Mouse (Mus musculus): ENCODE data around the gene Ppp4r3a.
A peak's percentile ranks its signal among the peaks of the same experiment; 100 is the strongest.
"Not testable (repeated sequence)": the region's sequence is repeated elsewhere in the genome, so short reads cannot be mapped to it uniquely, and the experiment has no call there.

Gene Ppp4r3a

DNA sequence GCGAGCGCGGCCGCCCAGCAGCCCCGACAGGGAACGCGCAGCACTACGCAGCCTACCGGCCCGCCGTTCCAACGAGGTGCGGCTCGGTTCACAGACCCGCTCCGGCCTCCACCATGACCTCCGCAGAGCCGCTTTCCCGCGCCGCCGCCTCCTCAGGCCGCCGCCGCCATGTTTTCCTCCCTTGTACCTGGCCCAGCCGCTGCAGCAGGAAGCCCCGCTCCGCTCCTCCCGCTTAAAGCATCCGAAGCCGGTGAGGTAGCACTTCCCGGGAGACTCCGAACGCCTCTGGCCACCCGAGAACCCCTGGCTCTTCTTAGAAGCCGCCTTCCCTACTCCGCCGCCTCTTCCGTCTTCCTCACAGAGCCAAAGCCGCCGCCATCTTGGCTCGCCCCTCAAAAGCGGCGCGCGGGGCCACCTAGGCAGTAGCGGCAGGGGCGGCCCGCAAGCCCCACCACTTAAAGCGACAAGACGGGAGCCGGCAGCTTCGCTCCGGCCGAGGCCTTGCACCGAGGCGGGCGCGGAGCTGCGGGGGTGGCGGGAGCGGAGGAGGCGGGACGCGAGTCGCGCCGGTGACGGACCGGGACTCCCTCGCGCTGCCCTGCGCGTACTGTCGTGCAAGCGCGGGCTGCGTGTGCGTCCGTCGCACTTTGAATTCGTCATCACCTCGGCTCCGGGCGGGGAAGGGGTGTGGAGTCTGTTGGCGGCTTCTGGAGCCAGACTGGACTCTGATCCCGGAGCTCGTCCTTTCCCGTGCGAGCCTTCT lies at the start of gene Ppp4r3a:
Gene Ppp4r3a, minus strand, starts transcription at position 627 of the 763 bp plus-strand sequence.
- peak; percentile 94 for DNase-seq

GRCm38 (mm10) chr12:101123013-101123412 lies 39.5 kb upstream of the Ppp4r3a start:
- no peak for DNase-seq

- not testable (repeated sequence) for DNase-seq
These were observed 38.6 kb upstream of the Ppp4r3a start for GRCm38 (mm10) chr12:101122066-101122465.

DNA sequence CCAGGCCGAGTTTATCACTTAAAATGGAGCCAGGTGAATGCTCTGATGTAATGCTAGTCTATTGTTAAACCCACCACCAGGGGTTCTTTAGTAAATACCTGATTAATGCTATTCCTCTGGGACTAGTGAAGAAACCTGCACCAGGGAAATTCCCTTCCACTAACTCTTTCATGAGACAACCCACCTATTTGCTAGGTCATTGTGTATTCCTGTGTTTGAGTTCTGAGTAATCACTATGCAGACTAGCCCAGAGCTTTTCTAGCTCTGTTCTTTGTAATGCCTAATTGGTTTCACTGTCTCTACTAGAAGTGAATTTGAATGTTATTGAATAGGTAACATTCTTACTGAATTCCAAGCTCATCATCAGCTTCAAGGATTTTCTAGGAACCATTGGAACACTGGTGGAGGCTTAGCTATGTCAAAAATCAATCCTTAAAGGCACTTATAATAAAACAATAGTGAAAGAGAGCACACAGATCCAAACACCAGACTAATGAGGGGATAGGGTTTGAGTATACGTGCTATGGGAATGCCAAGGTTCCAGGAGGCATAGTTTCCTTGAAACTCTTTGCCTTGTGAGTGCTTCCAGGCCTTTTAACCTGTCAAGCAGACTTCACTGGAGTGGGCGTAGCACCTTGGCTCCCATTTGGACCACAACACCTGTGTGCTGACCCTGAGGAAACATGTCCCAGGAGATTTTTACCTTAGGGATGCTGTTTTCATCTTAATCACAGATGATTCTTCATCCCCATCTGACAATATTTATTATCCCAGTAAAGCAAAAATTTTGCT lies 26.5 kb upstream of the Ppp4r3a start:
- DNase-seq: not testable (repeated sequence)

DNA sequence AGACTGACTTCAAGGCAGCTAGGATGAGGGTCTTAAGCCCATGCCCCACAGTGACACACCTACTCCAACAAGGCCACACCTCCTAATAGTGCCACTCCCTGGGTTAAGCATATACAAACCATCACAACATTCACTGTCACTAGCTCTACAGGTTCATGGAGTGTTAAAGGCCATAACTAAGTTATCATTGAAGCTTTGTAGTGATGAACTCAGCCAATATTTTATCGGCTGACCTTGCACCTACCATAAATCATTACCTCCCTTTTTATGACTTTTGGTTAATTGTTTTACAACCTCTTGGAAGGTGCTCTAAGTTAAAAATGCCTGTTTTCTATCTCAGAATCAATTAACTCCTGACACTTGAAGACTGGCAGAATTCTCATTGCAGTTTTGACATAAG lies 24.2 kb upstream of the Ppp4r3a start:
- no peak for DNase-seq

GRCm38 (mm10) chr12:101105571-101105970 lies 22.1 kb upstream of the Ppp4r3a start:
- no peak for DNase-seq

GRCm38 (mm10) chr12:101102648-101103047 lies 19.1 kb upstream of the Ppp4r3a start:
- no peak for DNase-seq

- not testable (repeated sequence) for DNase-seq
These were observed 10.2 kb upstream of the Ppp4r3a start for GRCm38 (mm10) chr12:101093678-101094077.

GRCm38 (mm10) chr12:101089955-101090354 lies 6.5 kb upstream of the Ppp4r3a start:
- DNase-seq: no peak

DNA sequence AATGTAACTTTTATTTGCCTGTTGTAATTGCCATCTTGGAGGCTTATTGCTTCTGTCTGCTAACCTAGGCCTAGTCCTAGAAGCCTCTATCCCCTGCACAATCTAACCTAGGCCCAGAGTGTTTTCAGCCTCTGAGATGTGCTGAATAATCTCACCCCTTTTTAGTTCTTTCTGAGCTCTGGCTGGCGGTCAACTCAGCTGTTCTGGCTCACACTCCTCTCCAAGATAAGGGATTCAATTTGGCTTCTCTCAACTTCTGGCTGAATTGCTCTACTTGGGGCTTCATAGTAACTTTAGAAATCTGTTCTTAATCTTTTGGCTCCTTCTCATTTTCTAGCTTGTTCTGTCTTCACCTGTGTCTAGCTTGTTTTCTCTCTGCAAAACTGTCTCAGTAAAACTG lies 3.9 kb upstream of the Ppp4r3a start:
- no peak for DNase-seq

DNA sequence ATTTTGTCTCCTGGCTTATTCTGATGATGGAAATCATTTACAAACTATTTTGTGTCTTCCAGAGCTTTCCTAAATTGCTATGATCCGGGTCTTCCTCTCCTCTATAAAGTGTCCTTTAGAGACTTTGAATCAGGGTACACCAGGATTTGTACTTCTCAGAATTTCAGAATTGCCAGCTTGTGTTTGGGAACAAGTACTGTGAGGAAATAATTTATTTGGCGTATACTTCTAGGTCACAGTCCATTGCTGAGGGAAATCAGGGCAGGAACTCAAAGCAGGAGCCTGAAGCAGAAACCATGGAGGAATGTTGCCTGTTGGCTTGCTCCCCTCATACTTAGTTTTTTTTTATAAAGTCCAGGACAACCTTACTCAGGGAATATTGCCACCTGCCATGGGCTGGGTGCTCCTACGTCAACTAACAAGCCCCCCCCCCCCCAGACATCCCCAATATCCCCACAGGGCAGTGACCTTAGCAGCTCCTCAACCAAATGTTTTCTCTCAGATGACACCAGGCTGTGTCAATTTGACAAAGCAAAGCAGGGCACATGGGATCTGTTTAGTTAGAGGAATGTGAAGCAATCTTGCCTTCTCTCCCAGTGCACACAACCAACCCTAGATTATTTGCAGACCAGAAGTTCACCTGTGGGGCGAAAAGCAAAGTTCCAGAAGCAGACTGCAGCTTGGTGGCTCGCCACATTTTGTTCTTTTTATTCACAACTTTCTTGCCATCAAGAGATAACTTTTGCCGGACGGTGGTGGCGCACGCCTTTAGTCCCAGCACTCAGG lies 1.6 kb upstream of the Ppp4r3a start:
- DNase-seq: no peak

DNA sequence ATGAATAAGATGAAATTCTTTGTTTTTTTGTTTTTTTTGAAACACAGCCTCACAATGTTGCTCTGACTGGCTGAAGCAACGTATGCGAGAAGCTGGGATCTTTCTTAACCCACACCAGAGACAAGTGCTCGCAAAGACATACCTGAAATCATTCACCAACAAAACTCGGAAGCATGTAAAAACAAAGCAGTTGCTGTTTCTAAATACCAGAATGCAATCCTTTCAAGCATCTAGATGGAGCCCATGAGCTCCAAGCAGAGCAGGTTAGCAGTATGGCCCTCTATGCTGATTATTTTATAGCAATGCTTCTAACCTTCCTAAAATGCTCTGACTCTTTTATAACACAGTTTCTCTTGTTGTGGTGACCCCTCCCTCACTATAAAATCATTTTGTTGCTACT lies 735 bp upstream of the Ppp4r3a start:
- no peak for DNase-seq

DNA sequence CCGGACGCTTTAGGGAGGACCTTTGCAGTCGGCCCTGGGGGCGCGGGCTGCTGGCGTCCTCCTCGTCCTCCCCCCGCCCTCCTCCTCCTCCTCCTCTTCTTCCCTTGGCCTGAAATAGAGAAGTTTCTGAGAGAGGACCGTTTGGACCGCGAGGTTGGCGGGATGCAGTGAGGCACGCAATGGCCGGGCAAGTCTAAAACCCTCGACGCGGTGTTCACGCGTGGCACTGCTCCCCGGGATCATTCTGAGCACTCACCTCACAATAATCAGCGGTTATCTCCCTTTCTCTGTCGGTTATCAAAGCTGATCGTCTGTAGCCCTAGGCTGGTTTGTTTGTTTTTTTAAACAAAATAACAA lies 315 bp upstream of the Ppp4r3a start:
- no peak for DNase-seq

GRCm38 (mm10) chr12:101082296-101083075 lies 1.0 kb downstream of the Ppp4r3a start:
- peak; percentile 21 for DNase-seq

GRCm38 (mm10) chr12:101077955-101078354 lies 5.5 kb downstream of the Ppp4r3a start:
- DNase-seq: no peak

- no peak for DNase-seq
These were observed 8.1 kb downstream of the Ppp4r3a start for GRCm38 (mm10) chr12:101075433-101075832.

DNA sequence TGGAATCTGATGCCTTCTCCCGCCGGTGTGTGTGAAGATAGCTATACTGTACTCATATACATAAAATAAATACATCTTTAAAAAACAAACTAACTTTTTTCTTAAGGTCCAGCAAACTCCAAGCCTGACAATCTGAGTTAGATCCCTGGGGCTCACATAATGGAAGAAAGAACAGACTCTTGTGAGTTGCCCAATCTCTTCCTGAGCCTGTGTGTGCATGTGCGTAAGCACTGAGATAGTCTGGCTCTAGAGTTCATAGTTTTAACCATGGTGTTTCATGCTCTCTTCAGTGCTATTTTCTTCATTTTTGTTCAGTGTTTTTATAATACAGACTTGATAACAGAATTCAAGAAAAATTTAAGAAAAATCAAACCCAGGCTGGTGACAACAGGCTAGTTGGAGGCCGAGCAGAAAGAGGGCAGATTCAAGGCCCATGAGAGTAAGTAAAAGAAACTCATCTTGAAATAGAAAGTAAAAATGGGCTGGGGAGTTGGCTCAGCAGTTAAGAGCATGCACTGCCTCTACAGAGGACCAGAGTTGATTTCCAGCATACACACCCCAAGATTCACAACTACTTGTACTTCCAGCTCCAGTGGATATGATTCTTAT lies 8.6 kb downstream of the Ppp4r3a start:
- DNase-seq: no peak

DNA sequence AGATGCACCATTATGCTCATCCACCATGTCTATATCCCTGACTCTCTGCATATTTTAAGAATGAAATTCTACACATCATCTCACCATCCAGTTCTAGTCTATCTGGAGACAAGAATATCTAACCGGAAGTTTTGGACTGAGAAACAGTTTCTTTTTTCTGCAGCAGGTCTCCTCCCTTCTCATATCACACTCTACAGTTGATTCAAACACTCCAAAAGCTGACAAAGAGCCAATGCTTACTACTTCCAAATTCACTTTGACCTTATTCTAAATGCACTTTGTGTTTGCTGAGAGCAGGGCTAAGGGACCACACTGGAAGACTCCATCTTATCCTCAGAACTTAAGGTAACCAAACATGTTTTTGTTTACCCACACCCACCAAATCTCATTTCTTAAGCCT lies 13.7 kb downstream of the Ppp4r3a start:
- no peak for DNase-seq

GRCm38 (mm10) chr12:101066329-101066728 lies 17.2 kb downstream of the Ppp4r3a start:
- no peak for DNase-seq

DNA sequence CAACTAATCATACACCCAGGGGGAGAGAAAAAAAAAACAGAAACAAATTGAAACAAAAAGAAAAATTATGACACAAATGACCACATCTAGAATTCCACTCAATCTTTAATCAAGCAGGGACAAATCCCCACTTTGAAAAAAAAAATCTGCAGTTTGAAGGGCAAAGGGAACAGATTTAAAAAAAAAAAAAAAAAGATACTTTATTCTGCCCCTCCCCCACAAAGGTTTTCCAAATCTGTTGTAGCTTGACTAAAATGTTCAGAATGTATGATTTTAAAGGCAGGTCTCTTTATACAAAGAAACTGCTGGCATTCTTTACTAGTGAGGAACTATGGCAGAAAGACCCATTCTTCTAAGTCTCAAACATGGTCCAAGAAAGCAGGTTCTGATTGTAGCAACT lies 43.5 kb downstream of the Ppp4r3a start:
- no peak for DNase-seq

DNA sequence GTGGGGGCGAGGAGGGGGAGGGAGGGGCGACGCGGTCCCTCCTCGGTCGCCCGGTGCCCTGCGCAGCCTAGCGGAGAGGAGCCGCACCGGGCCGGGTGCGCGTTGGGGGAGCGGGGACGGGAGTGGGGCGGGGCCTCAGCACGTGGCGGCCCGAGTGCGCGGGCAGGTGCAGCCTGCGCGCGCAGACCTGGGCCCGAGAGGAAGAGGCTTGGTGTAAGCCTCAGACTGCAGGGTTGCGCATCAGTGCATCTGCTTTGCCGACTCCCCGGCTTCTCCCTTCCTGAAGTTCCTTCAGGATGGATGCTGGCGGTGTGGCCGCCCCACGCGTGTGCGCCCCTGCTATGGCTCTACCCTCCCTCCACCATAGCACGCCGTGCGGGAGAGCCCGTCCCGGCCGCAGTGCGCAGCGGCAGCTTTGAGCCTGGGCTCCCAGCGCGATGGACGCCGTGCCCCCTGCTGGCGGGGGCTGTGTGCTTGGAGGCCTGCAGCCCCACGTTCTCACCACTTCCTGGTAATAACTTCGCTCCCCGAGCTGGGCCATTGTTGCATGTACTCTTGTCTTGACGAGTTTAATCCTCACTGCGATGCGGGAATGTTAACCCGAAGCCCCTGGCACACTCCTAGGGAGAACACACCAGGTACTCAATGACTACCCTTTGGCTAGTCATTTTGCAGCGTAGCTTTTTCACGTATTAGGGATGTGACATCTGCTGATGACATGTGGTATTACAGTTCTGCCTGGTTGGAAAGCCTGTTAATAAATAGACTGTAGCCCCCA lies 54.4 kb downstream of the Ppp4r3a start, which contains the start of gene Ccdc88c:
Gene Ccdc88c, minus strand, starts transcription at position 103 of the 778 bp plus-strand sequence.
- peak; percentile 77 for DNase-seq
